Mouse (Mus musculus) neural tube, embryonic 13.5 days (tissue): Measurements from ENCODE around the gene Gipc2. TPM values are rescaled to one million over a fixed set of nuclear protein-coding genes. Genes with fewer than 3 reads are reported as not detected.

Experiments used
- ATAC-seq: fragments of 200-750 bp; cut with Nextera tagmentation; 2 replicates; pipeline ENCODE4 v1.8.0; 2017; ENCODE audit warnings: low read depth, mild to moderate bottlenecking, moderate TSS enrichment, moderate library complexity
- H3K27ac ChIP-seq: fragments of 300-500 bp; sonication (generic); replicated peaks from 2 replicates; pipeline ENCODE4 v1.5.1; 2015; ENCODE audit warnings: moderate library complexity, mild to moderate bottlenecking, inconsistent platforms
- H3K27me3 ChIP-seq: fragments of 300-500 bp; sonication (generic); 2 replicates; pipeline ENCODE4 v1.6.1; 2015; ENCODE audit warnings: mild to moderate bottlenecking, inconsistent platforms
- H3K36me3 ChIP-seq: fragments of 300-500 bp; sonication (generic); 2 replicates; pipeline ENCODE4 v1.6.1; 2015; ENCODE audit warnings: mild to moderate bottlenecking, inconsistent platforms
- H3K4me1 ChIP-seq: fragments of 300-500 bp; sonication (generic); replicated peaks from 2 replicates; pipeline ENCODE4 v1.6.1; 2015; ENCODE audit warnings: inconsistent platforms
- H3K4me2 ChIP-seq: fragments of 300-500 bp; sonication (generic); 2 replicates; pipeline ENCODE4 v1.6.1; 2015; ENCODE audit warnings: inconsistent platforms, mild to moderate bottlenecking, moderate library complexity
- H3K4me3 ChIP-seq: fragments of 300-500 bp; sonication (generic); 2 replicates; pipeline ENCODE4 v1.5.1; 2015; ENCODE audit warnings: mild to moderate bottlenecking, inconsistent platforms
- H3K9ac ChIP-seq: fragments of 300-500 bp; sonication (generic); 2 replicates; pipeline ENCODE4 v1.6.1; 2015; ENCODE audit warnings: moderate library complexity, mild to moderate bottlenecking, inconsistent platforms
- H3K9me3 ChIP-seq: fragments of 300-500 bp; sonication (generic); 2 replicates; pipeline ENCODE4 v1.6.1; 2016; ENCODE audit warnings: inconsistent platforms
- WGBS: fragments of 180-500 bp; shearing (Covaris S2); methylation state at CpG from one replicate; pipeline ENCODE4 v1.1.7; 2015; 5-methylcytosine and 5-hydroxymethylcytosine counted together
- polyA plus RNA-seq: library from polyadenylated mRNA; unstranded; fragments of >200 nt; fragmentation: Nextera tagmentation; extraction: Ambion mirVana; gene quantifications from 2 replicates; pipeline ENCODE4 v1.2.1, GENCODE M21; 2015

Gipc2 gene
- 4.4 and 5.7 TPM in 2 replicates for polyA plus RNA-seq

DNA sequence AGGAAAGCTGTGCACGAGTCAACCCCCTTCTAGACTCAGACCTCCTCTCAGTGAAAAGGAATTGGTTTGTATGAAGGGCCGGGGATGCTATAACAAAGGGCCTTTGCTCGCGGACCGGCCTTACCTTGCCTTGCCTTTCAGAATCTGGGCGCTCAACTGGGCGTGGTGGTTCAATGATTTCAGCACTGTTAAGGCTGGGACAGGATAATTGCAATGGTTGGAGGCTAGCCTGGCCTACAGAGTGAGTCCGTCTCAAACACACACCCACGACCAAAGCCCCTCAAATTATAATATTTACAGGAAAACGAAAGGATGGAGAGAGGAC lies at the start of gene Gipc2:
Gene Gipc2, minus strand, starts transcription at position 132 of the 325 bp plus-strand sequence.
- Histone ChIP-seq H3K36me3 (no peaks in the 10 kb centered on the region), H3K4me2 (peak within 1 kb of the TSS; percentile 95), H3K27me3 (peaks cover 12% of the 10 kb centered on the region), H3K9ac (peak within 1 kb of the TSS; percentile 82), H3K4me3 (peak within 1 kb of the TSS; percentile 58), H3K27ac (peak within 1 kb of the TSS; percentile 61), H3K9me3 (no peaks in the 10 kb centered on the region), H3K4me1 (peaks cover 25% of the 10 kb centered on the region)
- 6% methylated on average over 10 of the region's 10 CpGs for WGBS
- peak; percentile 69 for ATAC-seq

DNA sequence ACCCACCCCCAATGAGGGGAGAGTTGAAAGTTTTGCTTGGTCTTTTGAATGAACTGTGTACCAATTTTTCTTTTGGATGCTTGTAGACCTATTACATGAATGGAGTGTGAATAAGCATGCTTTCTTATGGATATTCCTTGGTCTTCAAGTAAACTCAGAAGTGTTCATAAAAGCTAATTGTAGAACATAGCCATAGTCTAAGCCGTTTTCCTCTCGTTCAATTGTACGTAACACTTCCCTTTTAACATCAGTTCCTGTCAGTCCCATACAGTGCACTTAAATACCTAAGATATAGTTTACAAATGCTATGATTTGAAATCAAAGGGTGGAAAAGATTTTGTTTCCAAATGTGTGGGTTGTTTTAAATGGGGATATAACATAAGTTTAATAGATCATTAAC lies 47.4 kb upstream of the Gipc2 start:
- Histone ChIP-seq H3K27ac (no peak overlapping the region), H3K4me1 (peaks cover 42% of the 10 kb centered on the region), H3K9ac (peak overlapping the region; percentile 97), H3K9me3 (no peaks in the 10 kb centered on the region), H3K27me3 (no peaks in the 10 kb centered on the region), H3K4me3 (peak overlapping the region; percentile 90), H3K36me3 (peaks cover 28% of the 10 kb centered on the region), H3K4me2 (peak overlapping the region; percentile 96)
- WGBS, result 64% methylated on average over 3 of the region's 3 CpGs
- ATAC-seq, result no peak

DNA sequence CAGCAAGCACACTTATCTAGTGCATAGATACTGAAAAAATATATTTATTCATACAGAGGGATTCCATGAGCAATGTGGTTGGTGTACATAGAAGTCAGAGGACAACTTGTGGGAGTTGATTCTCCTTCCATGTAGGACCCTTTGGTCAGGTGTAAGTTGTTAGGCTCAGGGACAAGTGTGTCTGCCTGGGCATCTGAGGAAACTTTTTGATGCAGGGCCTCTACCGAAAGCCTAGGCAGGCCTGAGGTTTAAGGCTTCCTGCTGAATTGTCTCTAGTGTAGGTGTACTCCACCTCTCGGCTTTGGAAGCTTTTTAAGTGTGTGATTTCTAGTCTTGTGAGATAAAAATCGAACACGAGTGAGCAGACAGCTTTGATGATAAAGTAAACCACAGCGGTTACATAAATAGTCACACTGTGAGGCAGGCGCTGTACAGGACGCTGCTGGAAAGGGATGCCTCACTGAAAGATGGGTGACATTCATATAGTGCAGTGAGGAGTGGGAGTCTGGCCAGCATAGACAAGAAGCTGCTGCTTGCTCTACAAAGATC lies 45.8 kb upstream of the Gipc2 start:
- Histone ChIP-seq H3K4me3 (peak overlapping the region; percentile 90), H3K4me2 (peak overlapping the region; percentile 96), H3K27me3 (no peaks in the 10 kb centered on the region), H3K27ac (no peak overlapping the region), H3K36me3 (peaks cover 12% of the 10 kb centered on the region), H3K9ac (peak overlapping the region; percentile 97), H3K4me1 (peaks cover 48% of the 10 kb centered on the region), H3K9me3 (no peaks in the 10 kb centered on the region)
- ATAC-seq, result no peak
- WGBS, result 43% methylated on average over 7 of the region's 7 CpGs

DNA sequence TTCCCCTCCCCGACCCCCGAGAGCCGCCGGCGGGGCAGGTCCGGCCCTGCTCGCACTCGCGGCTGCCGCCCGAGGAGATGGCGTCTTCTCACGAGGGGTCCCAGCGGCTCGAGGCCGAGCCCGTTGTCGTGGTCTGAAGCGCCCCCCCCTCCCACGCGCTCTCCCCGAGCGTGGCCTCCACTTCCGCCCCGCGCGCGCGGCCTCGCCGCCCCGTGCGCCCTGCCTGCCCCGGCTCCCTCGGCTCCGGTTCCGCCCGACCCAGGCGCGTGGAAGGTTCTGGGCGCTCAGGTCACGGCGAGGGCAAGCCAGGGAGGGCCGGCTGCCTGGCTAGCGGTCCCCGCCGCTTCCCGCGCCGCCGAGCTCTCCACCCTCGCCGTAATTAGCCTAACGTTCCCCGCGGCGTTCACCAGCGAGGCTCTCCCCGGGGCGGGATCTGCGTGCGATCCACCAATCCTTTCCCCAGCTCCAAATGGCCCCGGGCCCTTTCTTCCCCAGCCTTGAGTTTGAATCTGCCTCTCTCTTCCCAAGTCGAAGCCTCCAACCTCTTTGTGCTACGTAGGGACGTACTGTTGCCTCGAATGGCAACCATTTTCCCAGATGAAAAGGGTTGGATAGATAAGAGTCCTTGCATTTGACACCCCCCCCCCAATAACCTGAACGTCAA lies 44.8 kb upstream of the Gipc2 start:
- H3K27me3 ChIP-seq, result no peaks in the 10 kb centered on the region

DNA sequence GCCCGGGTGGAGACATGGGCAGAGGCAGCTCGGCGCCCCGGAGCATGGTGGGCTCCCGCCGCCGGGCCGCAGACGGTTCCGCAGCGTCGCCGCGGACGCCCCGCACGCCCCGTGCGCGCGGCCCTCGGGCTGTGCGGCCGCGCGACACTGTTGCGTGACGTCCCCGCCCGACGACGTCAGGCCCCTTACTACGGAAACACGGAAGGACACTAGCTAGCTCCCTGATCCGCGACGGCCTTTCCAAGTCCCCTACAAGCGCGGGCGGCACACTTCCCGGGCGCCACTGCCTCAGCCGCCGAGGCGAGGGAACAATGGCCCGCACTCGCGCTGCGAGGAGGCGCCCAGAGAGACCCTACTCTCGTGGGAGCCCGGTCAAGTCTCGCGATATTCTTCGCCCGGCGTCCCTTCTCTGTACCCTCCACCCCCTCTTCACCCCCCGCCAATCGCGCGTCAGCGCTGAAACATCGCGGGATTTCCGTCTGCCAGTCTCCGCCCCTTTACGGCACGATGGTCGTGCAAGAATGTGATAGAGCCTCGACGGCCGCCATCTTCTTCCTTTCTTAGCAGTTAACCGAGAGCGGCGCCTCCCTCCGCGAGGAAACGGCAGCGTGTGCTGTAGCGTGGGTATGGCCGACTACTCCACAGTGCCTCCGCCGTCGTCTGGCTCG lies 44.1 kb upstream of the Gipc2 start, which contains the start of the genes Dnajb4 and Fubp1:
Gene Dnajb4, minus strand, starts transcription at position 336 of the 668 bp plus-strand sequence.
Gene Fubp1, plus strand, starts transcription at position 456 of the 668 bp plus-strand sequence.
- peak within 1 kb of the TSS; percentile 96 for H3K4me2 ChIP-seq
- H3K4me1 ChIP-seq, result peaks cover 41% of the 10 kb centered on the region
- no peaks in the 10 kb centered on the region for H3K36me3 ChIP-seq
- peak; percentile 97 for ATAC-seq
- H3K4me3 ChIP-seq, result peak within 1 kb of the TSS; percentile 90
- H3K27ac ChIP-seq, result peak within 1 kb of the TSS; percentile 100
- peak within 1 kb of the TSS; percentile 99 for H3K9ac ChIP-seq
- under 1% methylated on average over 85 of the region's 85 CpGs for WGBS
- H3K9me3 ChIP-seq, result no peaks in the 10 kb centered on the region
- H3K27me3 ChIP-seq, result no peaks in the 10 kb centered on the region

More for the DNA sequence above, 44.8 kb upstream of the Gipc2 start:
- H3K4me2 ChIP-seq, result peak overlapping the region; percentile 96
- WGBS, result under 1% methylated on average over 36 of the region's 68 CpGs
- peaks cover 46% of the 10 kb centered on the region for H3K4me1 ChIP-seq
- peak overlapping the region; percentile 97 for H3K9ac ChIP-seq
- peaks cover 2% of the 10 kb centered on the region for H3K36me3 ChIP-seq
- ATAC-seq, result peak; percentile 78
- H3K27ac ChIP-seq, result peak overlapping the region; percentile 100
- H3K9me3 ChIP-seq, result no peaks in the 10 kb centered on the region
- H3K4me3 ChIP-seq, result peak overlapping the region; percentile 90

DNA sequence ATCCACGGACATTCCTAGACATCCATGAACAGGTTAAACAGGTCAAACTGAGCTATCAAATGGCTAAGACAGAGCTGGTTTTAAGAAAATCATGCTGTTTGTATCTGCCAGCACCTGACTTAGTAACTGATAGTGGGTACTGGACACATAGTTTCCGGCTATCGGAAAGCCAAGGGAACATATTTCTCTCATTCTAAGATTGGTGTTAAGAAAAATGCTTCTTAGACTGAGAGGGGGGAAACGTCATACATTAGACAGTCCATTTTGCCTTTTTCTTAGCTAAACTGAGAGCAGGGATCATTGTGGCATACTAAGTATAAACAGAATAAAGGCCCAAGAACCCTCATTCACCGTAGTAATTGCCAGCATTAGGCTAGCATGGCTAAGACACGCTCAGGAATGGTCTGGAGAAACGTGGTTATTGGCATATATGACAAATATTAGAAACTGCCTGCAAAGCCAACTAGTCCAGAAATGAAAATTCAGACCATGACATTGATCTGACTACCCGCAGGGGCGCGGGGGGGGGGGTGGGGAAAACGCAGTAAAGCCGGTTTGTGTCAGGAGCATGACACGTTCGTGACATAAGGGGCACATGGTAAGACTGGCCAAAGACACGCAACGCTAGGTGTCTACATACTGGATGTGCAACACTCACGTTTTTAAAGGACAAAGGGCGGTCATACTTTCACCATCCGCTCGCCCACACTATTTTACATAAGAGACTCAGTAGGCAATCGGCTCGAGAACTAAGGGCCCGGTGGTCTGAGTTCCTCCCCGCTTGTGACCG lies 43.3 kb upstream of the Gipc2 start:
- Histone ChIP-seq H3K9me3 (no peaks in the 10 kb centered on the region), H3K9ac (peak overlapping the region; percentile 99), H3K4me1 (peaks cover 35% of the 10 kb centered on the region), H3K27me3 (no peaks in the 10 kb centered on the region), H3K36me3 (no peaks in the 10 kb centered on the region), H3K4me3 (peak overlapping the region; percentile 90), H3K27ac (peak overlapping the region; percentile 100), H3K4me2 (peak overlapping the region; percentile 65)
- ATAC-seq, result peak; percentile 55
- WGBS, result 7% methylated on average over 25 of the region's 25 CpGs

DNA sequence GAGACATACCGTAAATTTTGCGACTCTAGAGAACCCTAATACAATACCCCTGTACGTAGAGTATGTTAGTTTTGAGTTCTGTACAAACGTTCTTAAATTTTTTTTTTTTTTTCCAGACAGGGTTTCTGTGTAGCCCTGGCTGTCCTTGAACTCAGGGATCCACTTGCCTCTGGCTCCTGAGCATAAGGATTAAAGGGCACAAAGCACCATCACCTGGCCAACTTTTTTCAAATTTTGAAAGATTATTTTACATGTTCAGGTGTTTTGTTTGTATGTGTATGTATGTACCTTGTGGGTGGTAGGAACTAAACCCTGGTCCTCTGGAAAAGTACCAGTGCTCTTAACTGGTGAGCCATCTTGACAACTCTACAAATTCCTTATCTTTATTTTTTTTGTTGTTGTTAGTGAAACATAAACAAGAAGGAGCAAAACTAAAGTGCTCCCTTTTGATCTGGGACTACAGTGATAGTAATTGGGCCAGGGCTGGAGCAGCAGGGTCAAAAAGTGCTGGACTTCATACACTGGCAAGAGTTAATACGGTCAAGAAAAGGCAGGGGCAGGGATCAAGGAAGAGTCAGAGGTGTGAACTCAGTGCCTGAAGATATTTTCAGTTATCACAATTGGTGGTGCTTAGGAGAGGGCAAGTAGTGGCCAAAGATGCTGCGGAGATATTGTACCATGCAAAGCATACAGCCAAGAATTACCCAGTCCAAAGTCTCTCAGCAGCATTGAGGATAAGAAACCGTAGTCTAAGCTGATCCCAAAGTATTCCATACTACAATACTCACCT lies 42.3 kb upstream of the Gipc2 start:
- H3K4me1 ChIP-seq, result peaks cover 32% of the 10 kb centered on the region
- WGBS, result 89% methylated on average over 7 of the region's 7 CpGs
- H3K4me2 ChIP-seq, result peak overlapping the region; percentile 65
- H3K36me3 ChIP-seq, result no peaks in the 10 kb centered on the region
- no peaks in the 10 kb centered on the region for H3K9me3 ChIP-seq
- H3K27ac ChIP-seq, result no peak overlapping the region
- H3K9ac ChIP-seq, result 0 out of 2 replicates have a peak overlapping the region, but pooled peaks have one; percentile 43
- no peak overlapping the region for H3K4me3 ChIP-seq
- ATAC-seq, result no peak
- H3K27me3 ChIP-seq, result no peaks in the 10 kb centered on the region

DNA sequence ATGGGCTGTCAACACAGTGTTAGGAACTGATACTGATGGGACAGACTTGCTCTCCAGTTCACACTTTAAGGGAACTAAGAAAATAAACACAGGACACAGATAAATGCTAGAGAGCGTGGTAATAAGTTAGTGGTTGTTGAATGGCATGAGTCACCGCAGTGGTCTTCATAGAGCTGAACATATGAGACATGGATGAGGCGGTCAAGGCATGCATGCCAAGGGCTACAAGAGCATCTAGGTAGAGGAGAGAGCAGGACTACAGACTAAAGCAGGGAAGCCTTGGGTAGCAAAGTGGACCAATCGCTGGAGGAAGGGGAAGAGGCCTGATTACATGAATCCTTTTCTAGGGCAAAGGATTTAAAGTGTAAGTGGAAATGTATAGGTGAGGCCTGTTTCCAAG lies 41.1 kb upstream of the Gipc2 start:
- WGBS, result 97% methylated on average over 4 of the region's 4 CpGs
- H3K9me3 ChIP-seq, result no peaks in the 10 kb centered on the region
- H3K27ac ChIP-seq, result no peak overlapping the region
- ATAC-seq, result no peak
- peaks cover 21% of the 10 kb centered on the region for H3K4me1 ChIP-seq
- no peaks in the 10 kb centered on the region for H3K36me3 ChIP-seq
- H3K9ac ChIP-seq, result no peak overlapping the region
- no peak overlapping the region for H3K4me2 ChIP-seq
- H3K4me3 ChIP-seq, result no peak overlapping the region
- H3K27me3 ChIP-seq, result no peaks in the 10 kb centered on the region

DNA sequence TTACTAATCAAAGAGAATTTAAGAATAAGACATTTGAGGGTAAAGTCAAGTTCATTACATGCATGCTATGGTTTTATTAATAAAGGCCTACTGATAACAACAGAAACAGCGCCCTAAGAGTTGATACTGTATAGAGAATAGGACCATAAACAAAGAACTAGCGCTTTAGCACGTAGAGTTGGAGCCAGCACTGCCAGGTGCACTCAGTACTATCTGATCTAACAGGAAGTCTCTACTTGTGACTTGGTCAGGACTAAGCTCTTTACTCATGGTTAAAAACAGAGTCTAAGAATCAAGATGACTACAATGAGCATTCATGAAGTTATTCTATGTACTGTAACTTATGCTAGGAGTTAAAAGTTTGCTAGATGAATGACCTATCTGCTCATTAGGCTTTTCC lies 38.5 kb upstream of the Gipc2 start:
- Histone ChIP-seq H3K4me1 (peaks cover 14% of the 10 kb centered on the region), H3K36me3 (no peaks in the 10 kb centered on the region), H3K27me3 (no peaks in the 10 kb centered on the region), H3K4me2 (no peak overlapping the region), H3K9me3 (no peaks in the 10 kb centered on the region), H3K4me3 (no peak overlapping the region), H3K27ac (no peak overlapping the region), H3K9ac (no peak overlapping the region)
- ATAC-seq, result no peak
- 86% methylated on average over 3 of the region's 3 CpGs for WGBS

DNA sequence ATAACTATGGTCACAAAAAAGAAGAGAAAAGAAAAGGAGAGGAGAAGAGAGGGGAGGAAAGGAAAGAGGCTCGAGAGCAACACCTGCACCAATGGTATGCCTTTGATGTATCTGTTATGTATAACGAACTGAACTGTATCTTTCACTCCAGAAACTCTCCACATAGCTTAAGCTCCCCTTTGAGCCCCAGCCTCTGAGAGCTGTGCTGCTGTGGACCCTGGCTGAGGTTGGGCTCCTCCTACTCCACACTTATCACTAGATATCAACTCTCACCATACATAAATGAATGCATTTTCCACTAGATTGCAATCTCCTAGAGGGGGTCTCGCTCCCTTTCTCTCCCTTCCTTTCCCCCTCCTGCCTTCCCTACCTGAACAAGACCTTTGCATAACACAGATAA lies 38.0 kb upstream of the Gipc2 start:
- Histone ChIP-seq H3K27ac (no peak overlapping the region), H3K9ac (no peak overlapping the region), H3K4me2 (no peak overlapping the region), H3K36me3 (no peaks in the 10 kb centered on the region), H3K4me3 (no peak overlapping the region), H3K9me3 (no peaks in the 10 kb centered on the region), H3K4me1 (peaks cover 11% of the 10 kb centered on the region), H3K27me3 (no peaks in the 10 kb centered on the region)
- WGBS, result 72% methylated on average over 3 of the region's 3 CpGs
- ATAC-seq, result no peak

DNA sequence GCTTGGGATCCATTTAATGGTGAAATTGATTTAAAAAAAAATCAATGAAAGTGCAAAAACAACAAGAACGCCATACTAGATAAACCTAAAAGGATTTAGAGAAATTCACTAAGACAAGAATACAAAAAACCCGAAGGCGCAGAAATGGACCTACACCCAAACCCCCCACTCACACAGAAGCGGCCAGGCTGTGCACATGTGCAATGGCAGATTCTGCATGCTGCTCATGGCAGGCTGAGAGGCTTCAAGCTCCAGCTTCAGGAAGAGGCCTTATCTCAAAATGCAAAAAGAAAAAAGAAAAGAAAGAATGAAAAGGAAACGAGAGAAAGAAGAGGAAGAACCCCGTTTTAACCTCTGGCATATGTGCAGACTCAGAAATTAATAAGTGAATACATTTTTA lies 37.4 kb upstream of the Gipc2 start:
- H3K36me3 ChIP-seq, result no peaks in the 10 kb centered on the region
- H3K4me1 ChIP-seq, result peaks cover 6% of the 10 kb centered on the region
- H3K27me3 ChIP-seq, result no peaks in the 10 kb centered on the region
- H3K9ac ChIP-seq, result no peak overlapping the region
- WGBS, result 92% methylated on average over 6 of the region's 6 CpGs
- no peak overlapping the region for H3K4me3 ChIP-seq
- no peaks in the 10 kb centered on the region for H3K9me3 ChIP-seq
- H3K27ac ChIP-seq, result no peak overlapping the region
- H3K4me2 ChIP-seq, result no peak overlapping the region
- no peak for ATAC-seq
